Mouse (Mus musculus) heart, embryonic 11.5 days (tissue): ENCODE results near the gene Wscd1. TPM values are rescaled to one million over a fixed set of nuclear protein-coding genes. Genes with fewer than 3 reads are reported as not detected.
A peak's percentile ranks its signal among the peaks of the same experiment; 100 is the strongest.

ENCODE experiments used
- ATAC-seq: fragments of 200-750 bp; cut with Nextera tagmentation; replicated peaks from 2 replicates; pipeline ENCODE4 v1.8.0; 2017; ENCODE audit warnings: moderate library complexity; ENCODE audit not compliant: insufficient number of reproducible peaks, low FRiP score, low TSS enrichment
- H3K27ac ChIP-seq: fragments of 300-500 bp; sonication (generic); 2 replicates; pipeline ENCODE4 v1.5.1; 2014; ENCODE audit warnings: mild to moderate bottlenecking, low read depth, low read length
- H3K27me3 ChIP-seq: fragments of 300-500 bp; sonication (generic); 2 replicates; pipeline ENCODE4 v1.6.1; 2014; ENCODE audit warnings: mild to moderate bottlenecking, low read length, mixed read lengths; ENCODE audit not compliant: control insufficient read depth, insufficient read depth
- H3K36me3 ChIP-seq: fragments of 300-500 bp; sonication (generic); 2 replicates; pipeline ENCODE4 v1.6.1; 2014; ENCODE audit warnings: mild to moderate bottlenecking, low read length, moderate library complexity, mixed read lengths; ENCODE audit not compliant: control insufficient read depth, insufficient read depth
- H3K4me1 ChIP-seq: fragments of 300-500 bp; sonication (generic); 2 replicates; pipeline ENCODE4 v1.6.1; 2014; ENCODE audit warnings: low read length; ENCODE audit not compliant: control insufficient read depth, insufficient read depth
- H3K4me2 ChIP-seq: fragments of 300-500 bp; sonication (generic); 2 replicates; pipeline ENCODE4 v1.6.1; 2014; ENCODE audit warnings: mild to moderate bottlenecking, moderate library complexity
- H3K4me3 ChIP-seq: fragments of 300-500 bp; sonication (generic); 2 replicates; pipeline ENCODE4 v1.5.1; 2014; ENCODE audit warnings: low read depth, low read length
- H3K9ac ChIP-seq: fragments of 300-500 bp; sonication (generic); 2 replicates; pipeline ENCODE4 v1.6.1; 2014; ENCODE audit warnings: mild to moderate bottlenecking, low read depth, low read length, moderate library complexity
- H3K9me3 ChIP-seq: fragments of 300-500 bp; sonication (generic); replicated peaks from 2 replicates; pipeline ENCODE4 v1.6.1; 2016; ENCODE audit warnings: low read length; ENCODE audit not compliant: control insufficient read depth
- WGBS: fragments of 180-500 bp; shearing (Covaris S2); extraction: QIAGEN DNeasy Blood & Tissue Kit; methylation state at CpG from one replicate; pipeline ENCODE4 v1.1.7; 2014; ENCODE audit not compliant: insufficient replicate concordance; 5-methylcytosine and 5-hydroxymethylcytosine counted together
- polyA plus RNA-seq: library from polyadenylated mRNA; unstranded; fragments of >200 nt; fragmentation: Nextera tagmentation; extraction: Ambion mirVana; gene quantifications from 2 replicates; pipeline ENCODE4 v1.2.1, GENCODE M21; 2014

Gene Wscd1
- polyA plus RNA-seq, 1 experiment from 2014 or later = 1.9 TPM

- H3K36me3 ChIP-seq = no peaks in the 10 kb centered on the region
- H3K9ac ChIP-seq = peak overlapping the region; percentile 64
- WGBS = 2% methylated on average over 41 of the region's 41 CpGs
- H3K9me3 ChIP-seq = no peaks in the 10 kb centered on the region
- peaks cover 41% of the 10 kb centered on the region for H3K27me3 ChIP-seq
- H3K4me1 ChIP-seq = no peaks in the 10 kb centered on the region
- H3K4me2 ChIP-seq = peak overlapping the region; percentile 98
- H3K27ac ChIP-seq = no peak overlapping the region
- peak; percentile 2; the same call in 1 of the 2 replicates for ATAC-seq
- H3K4me3 ChIP-seq = peak overlapping the region; percentile 67
These were observed 1.5 kb downstream of the Wscd1 start for GRCm38 (mm10) chr11:71751174-71751611.

- peaks cover 41% of the 10 kb centered on the region for H3K27me3 ChIP-seq
- no peak overlapping the region for H3K27ac ChIP-seq
- H3K9ac ChIP-seq = no peak overlapping the region
- H3K36me3 ChIP-seq = no peaks in the 10 kb centered on the region
- peak overlapping the region; percentile 98 for H3K4me2 ChIP-seq
- no peak for ATAC-seq
- no peaks in the 10 kb centered on the region for H3K9me3 ChIP-seq
- 32% methylated on average over 12 of the region's 12 CpGs for WGBS
- no peaks in the 10 kb centered on the region for H3K4me1 ChIP-seq
- H3K4me3 ChIP-seq = peak overlapping the region; percentile 67
These were observed 2.0 kb downstream of the Wscd1 start for GRCm38 (mm10) chr11:71751689-71752088.

GRCm38 (mm10) chr11:71752626-71753025, 2.9 kb downstream of the Wscd1 start:
- Histone ChIP-seq H3K27ac (no peak overlapping the region), H3K9me3 (no peaks in the 10 kb centered on the region), H3K4me1 (no peaks in the 10 kb centered on the region), H3K4me2 (no peak overlapping the region), H3K4me3 (no peak overlapping the region), H3K36me3 (no peaks in the 10 kb centered on the region), H3K27me3 (peaks cover 41% of the 10 kb centered on the region), H3K9ac (no peak overlapping the region)
- WGBS = 78% methylated on average over 3 of the region's 3 CpGs
- ATAC-seq = no peak

GRCm38 (mm10) chr11:71755115-71755514, 5.4 kb downstream of the Wscd1 start:
- no peaks in the 10 kb centered on the region for H3K9me3 ChIP-seq
- ATAC-seq = no peak
- no peak overlapping the region for H3K4me3 ChIP-seq
- H3K4me2 ChIP-seq = no peak overlapping the region
- H3K4me1 ChIP-seq = no peaks in the 10 kb centered on the region
- WGBS = 56% methylated on average over 2 of the region's 2 CpGs
- peaks cover 40% of the 10 kb centered on the region for H3K27me3 ChIP-seq
- no peak overlapping the region for H3K9ac ChIP-seq
- no peaks in the 10 kb centered on the region for H3K36me3 ChIP-seq
- no peak overlapping the region for H3K27ac ChIP-seq

- no peaks in the 10 kb centered on the region for H3K36me3 ChIP-seq
- H3K9me3 ChIP-seq = no peaks in the 10 kb centered on the region
- no peak overlapping the region for H3K27ac ChIP-seq
- H3K4me3 ChIP-seq = no peak overlapping the region
- no peak for ATAC-seq
- no peaks in the 10 kb centered on the region for H3K4me1 ChIP-seq
- no peak overlapping the region for H3K4me2 ChIP-seq
- H3K27me3 ChIP-seq = peaks cover 28% of the 10 kb centered on the region
- 53% methylated on average over 3 of the region's 3 CpGs for WGBS
- no peak overlapping the region for H3K9ac ChIP-seq
These were observed 6.6 kb downstream of the Wscd1 start for GRCm38 (mm10) chr11:71756325-71756724.

- Histone ChIP-seq H3K27me3 (peaks cover 9% of the 10 kb centered on the region; the same call in 1 of the 2 replicates), H3K27ac (no peak overlapping the region), H3K9ac (no peak overlapping the region), H3K36me3 (no peaks in the 10 kb centered on the region), H3K4me1 (no peaks in the 10 kb centered on the region), H3K4me2 (no peak overlapping the region), H3K9me3 (no peaks in the 10 kb centered on the region), H3K4me3 (no peak overlapping the region)
- ATAC-seq = no peak
- WGBS = 46% methylated on average over 21 of the region's 21 CpGs
These were observed 8.7 kb downstream of the Wscd1 start for GRCm38 (mm10) chr11:71758211-71759110.

- Histone ChIP-seq H3K36me3 (no peaks in the 10 kb centered on the region), H3K27me3 (peaks cover 3% of the 10 kb centered on the region; the same call in 1 of the 2 replicates), H3K9ac (no peak overlapping the region), H3K27ac (no peak overlapping the region), H3K9me3 (no peaks in the 10 kb centered on the region), H3K4me3 (no peak overlapping the region), H3K4me1 (no peaks in the 10 kb centered on the region), H3K4me2 (no peak overlapping the region)
- no peak for ATAC-seq
- WGBS = 70% methylated on average over 9 of the region's 9 CpGs
These were observed 11.3 kb downstream of the Wscd1 start for GRCm38 (mm10) chr11:71760991-71761390.

- H3K4me2 ChIP-seq = no peak overlapping the region
- H3K36me3 ChIP-seq = no peaks in the 10 kb centered on the region
- 60% methylated on average over 5 of the region's 5 CpGs for WGBS
- H3K9me3 ChIP-seq = no peaks in the 10 kb centered on the region
- no peak overlapping the region for H3K27ac ChIP-seq
- H3K27me3 ChIP-seq = peaks cover 3% of the 10 kb centered on the region; the same call in 1 of the 2 replicates
- no peak overlapping the region for H3K9ac ChIP-seq
- H3K4me3 ChIP-seq = no peak overlapping the region
- no peaks in the 10 kb centered on the region for H3K4me1 ChIP-seq
- no peak for ATAC-seq
These were observed 13.4 kb downstream of the Wscd1 start for GRCm38 (mm10) chr11:71763154-71763553.
